In genomic region chr6:52495855-52496254, GRCm38 (mm10) we compare ENCODE assay signal across 14 mouse cellular contexts.
"Had no signal": no experiment of that assay in that cellular context is flagged by ENCODE, and none has a peak within 500 bp of the region (broad histone marks: within the 10 kb centered on the region; RNA-seq: fewer than 3 reads in every experiment).

No protein-coding gene starts in this region.

- DNase-seq: gastrocnemius, postnatal 14 days; gastrocnemius, postnatal 36 days; heart, adult 18-20 months; heart, postnatal 10 days; heart, postnatal 36 days; kidney, adult 11 months; kidney, adult 2 months; kidney, adult 9 months; kidney, postnatal 14 days; kidney, postnatal 36 days; liver; liver, embryonic 13.5 days had no signal

- ATAC-seq: hindbrain, postnatal 0 days; intestine, embryonic 16.5 days had no signal
